Comparison of ENCODE assay signal across 17 mouse cellular contexts in genomic region chr5:42228631-42229030, GRCm38 (mm10).
DNase-seq lines count a peak whose midpoint lies in the region.
"Had no signal": no experiment of that assay in that cellular context is flagged by ENCODE, and none has a peak within 500 bp of the region (broad histone marks: within the 10 kb centered on the region; RNA-seq: fewer than 3 reads in every experiment).

No protein-coding gene starts in this region.

- intact Hi-C loops in left cerebral cortex, postnatal 10 days (cut with DNase I), result no loop called here

- DNase-seq in cerebellum, postnatal 14 days, result peak; percentile 52 to 56
- no peak for DNase-seq in cerebellum, adult 11 months
- peak; percentile 11 to 23 for DNase-seq in left cerebral cortex, adult 18-20 months (ENCODE audit: low spot score in 2 of 2)
- DNase-seq in left cerebral cortex, postnatal 10 days (ENCODE audit: extremely low spot score in 1 of 2, low spot score in 2 of 2), result no peak
- peak; percentile 36 to 46 for DNase-seq in right cerebral cortex, postnatal 10 days (ENCODE audit: low spot score in 2 of 2)
- no peak for DNase-seq in right cerebral cortex, adult 2 months (ENCODE audit: low spot score in 2 of 2)
- DNase-seq in adrenal gland, adult 2 months, result no peak
- DNase-seq in heart, postnatal 4 days, result no peak
- DNase-seq: adrenal gland, postnatal 14 days; cerebellum, adult 2 months; gastrocnemius, postnatal 25 days; heart, adult 11 months; kidney, adult 9 months; kidney, postnatal 10 days; liver, postnatal 0 days; lung, postnatal 36 days; retina, postnatal 1 day had no signal

Comparison
In these comparisons a context has a peak if more than half of its experiments do, and no peak if none do; other contexts are left out.
1. DNase-seq: peak in cerebellum, postnatal 14 days (2 of 2), left cerebral cortex, adult 18-20 months (2 of 2) and right cerebral cortex, postnatal 10 days (2 of 2); none in cerebellum, adult 11 months (single experiment), left cerebral cortex, postnatal 10 days (0 of 2), right cerebral cortex, adult 2 months (0 of 2), adrenal gland, adult 2 months (single experiment) and heart, postnatal 4 days (single experiment).